Comparison of ENCODE assay signal across 9 mouse cellular contexts in the genomic region with DNA sequence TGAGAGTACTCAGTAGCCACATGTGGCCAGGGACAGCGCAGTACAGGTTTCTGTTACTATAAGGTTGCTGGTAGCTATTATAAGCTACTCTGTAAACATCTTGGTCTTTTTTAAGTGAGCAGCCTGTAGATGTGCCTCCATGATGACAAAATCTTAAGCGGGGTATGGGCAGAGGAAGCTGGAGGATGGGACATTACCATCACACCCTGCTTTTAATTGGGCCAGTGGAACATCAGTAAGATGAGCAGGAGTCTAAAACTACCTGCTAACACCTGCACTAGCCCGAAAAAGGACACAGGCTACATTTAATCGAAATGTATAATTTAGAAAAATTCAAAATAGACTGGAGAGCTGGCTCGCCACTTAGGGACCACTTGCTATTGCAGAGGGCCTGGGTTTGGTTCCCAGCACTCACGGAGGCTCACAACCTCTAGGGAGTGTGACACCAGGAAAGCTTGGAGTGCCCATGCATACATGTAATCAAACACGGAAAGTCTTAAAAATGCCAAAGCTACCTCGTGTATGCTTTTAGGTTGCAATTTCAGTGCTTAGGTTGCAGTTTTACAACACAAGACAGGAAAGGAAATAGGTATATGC. TPM values are rescaled to one million over a fixed set of nuclear protein-coding genes. Genes with fewer than 3 reads are reported as not detected.
DNase-seq lines count a peak whose midpoint lies in the region; ATAC-seq and TF ChIP-seq lines count a peak whose summit lies in the region.
"Had no signal": no experiment of that assay in that cellular context is flagged by ENCODE, and none has a peak within 500 bp of the region (broad histone marks: within the 10 kb centered on the region; RNA-seq: fewer than 3 reads in every experiment).

No protein-coding gene starts in this region.

- no peak overlapping the region for H3K9ac ChIP-seq in kidney, embryonic 14.5 days (ENCODE audit: low read depth, low read length)
- no peak overlapping the region for H3K9ac ChIP-seq in hindbrain, postnatal 0 days (replicated peaks; ENCODE audit: low read length)
- no peak overlapping the region for H3K9ac ChIP-seq in midbrain, embryonic 15.5 days

- WGBS in kidney, embryonic 14.5 days = 88% methylated on average over 8 of the region's 8 CpGs
- WGBS in embryonic facial prominence, embryonic 10.5 days = 85% methylated on average over 8 of the region's 8 CpGs
- WGBS in hindbrain, postnatal 0 days = 86% methylated on average over 8 of the region's 8 CpGs
- WGBS in midbrain, embryonic 15.5 days = 92% methylated on average over 8 of the region's 8 CpGs

- H3K27ac ChIP-seq in kidney, embryonic 14.5 days (ENCODE audit: low read depth, low read length) = no peak overlapping the region
- no peak overlapping the region for H3K27ac ChIP-seq in embryonic facial prominence, embryonic 10.5 days (replicated peaks)
- H3K27ac ChIP-seq in hindbrain, postnatal 0 days = no peak overlapping the region
- no peak overlapping the region for H3K27ac ChIP-seq in midbrain, embryonic 15.5 days

- H3K4me2 ChIP-seq in kidney, embryonic 14.5 days (replicated peaks; ENCODE audit: low read depth, low read length) = peak overlapping the region; percentile 80
- 0 out of 2 replicates have a peak overlapping the region, but pooled peaks have one; percentile 77 for H3K4me2 ChIP-seq in hindbrain, postnatal 0 days (ENCODE audit: low read depth, low read length)
- H3K4me2 ChIP-seq in midbrain, embryonic 15.5 days = peak overlapping the region; percentile 59

- ATAC-seq in kidney, embryonic 14.5 days (ENCODE audit: low FRiP score, low TSS enrichment) = no peak
- ATAC-seq in hindbrain, postnatal 0 days = no peak
- no peak for ATAC-seq in midbrain, embryonic 15.5 days (replicated peaks)

- H3K9me3 ChIP-seq in kidney, embryonic 14.5 days (ENCODE audit: control insufficient read depth, low read length) = no peaks in the 10 kb centered on the region
- no peaks in the 10 kb centered on the region for H3K9me3 ChIP-seq in embryonic facial prominence, embryonic 10.5 days
- H3K9me3 ChIP-seq in hindbrain, postnatal 0 days (ENCODE audit: low read length) = no peaks in the 10 kb centered on the region
- H3K9me3 ChIP-seq in midbrain, embryonic 15.5 days = no peaks in the 10 kb centered on the region

- peak overlapping the region; percentile 93 for H3K4me3 ChIP-seq in kidney, embryonic 14.5 days (ENCODE audit: low read length)
- peak overlapping the region; percentile 68 for H3K4me3 ChIP-seq in embryonic facial prominence, embryonic 10.5 days
- H3K4me3 ChIP-seq in hindbrain, postnatal 0 days (ENCODE audit: low read length) = no peak overlapping the region
- H3K4me3 ChIP-seq in midbrain, embryonic 15.5 days = no peak overlapping the region

- TF ChIP-seq CTCF in hindbrain, postnatal 0 days (IDR thresholded peaks at IDR 0.05; ENCODE audit: low read depth) = no peak

- H3K4me1 ChIP-seq in kidney, embryonic 14.5 days (ENCODE audit: control insufficient read depth, insufficient read depth, low read length) = peaks cover 5% of the 10 kb centered on the region; the same call in 1 of the 2 replicates
- H3K4me1 ChIP-seq in embryonic facial prominence, embryonic 10.5 days = peaks cover 25% of the 10 kb centered on the region
- peaks cover 5% of the 10 kb centered on the region for H3K4me1 ChIP-seq in hindbrain, postnatal 0 days (ENCODE audit: insufficient read depth, low read length)
- H3K4me1 ChIP-seq in midbrain, embryonic 15.5 days = peaks cover 13% of the 10 kb centered on the region

- no peaks in the 10 kb centered on the region for H3K27me3 ChIP-seq in kidney, embryonic 14.5 days (ENCODE audit: control insufficient read depth, insufficient read depth, low read length)
- H3K27me3 ChIP-seq in embryonic facial prominence, embryonic 10.5 days (replicated peaks; ENCODE audit: low read depth, poor library complexity, severe bottlenecking) = no peaks in the 10 kb centered on the region
- H3K27me3 ChIP-seq in hindbrain, postnatal 0 days (ENCODE audit: insufficient read depth, low read length) = no peaks in the 10 kb centered on the region
- no peaks in the 10 kb centered on the region for H3K27me3 ChIP-seq in midbrain, embryonic 15.5 days (replicated peaks)

- DNase-seq in kidney, adult 18-20 months = no peak
- DNase-seq in embryonic facial prominence, embryonic 10.5 days (ENCODE audit: low spot score) = no peak
- no peak for DNase-seq in hindbrain, postnatal 0 days (ENCODE audit: low spot score)
- DNase-seq in spleen, adult 12 weeks (ENCODE audit: low spot score) = no peak
- DNase-seq in cerebellum, adult 9-11 months = no peak
- DNase-seq in frontal cortex, postnatal 36 days (ENCODE audit: low spot score in 2 of 2) = no peak
- DNase-seq: gastrocnemius, postnatal 10 days had no signal

- H3K36me3 ChIP-seq in kidney, embryonic 14.5 days (ENCODE audit: control insufficient read depth, insufficient read depth, low read length) = peaks cover 26% of the 10 kb centered on the region
- peaks cover 50% of the 10 kb centered on the region for H3K36me3 ChIP-seq in embryonic facial prominence, embryonic 10.5 days (replicated peaks)
- H3K36me3 ChIP-seq in hindbrain, postnatal 0 days (ENCODE audit: insufficient read depth, low read length) = no peaks in the 10 kb centered on the region
- peaks cover 10% of the 10 kb centered on the region; the same call in 1 of the 2 replicates for H3K36me3 ChIP-seq in midbrain, embryonic 15.5 days (replicated peaks)

RNA-seq across cellular contexts. Expression of gene Usp46, which starts 26.7 kb away (rescaled TPM):
- 27.6 and 34.5 TPM in 2 replicates for polyA plus RNA-seq in kidney, embryonic 14.5 days (2014; fragmentation: Nextera tagmentation; extraction: Ambion mirVana)
- 41.6 and 43.2 TPM in 2 replicates for polyA plus RNA-seq in embryonic facial prominence, embryonic 10.5 days (2016; fragmentation: Nextera tagmentation; extraction: Ambion mirVana)
- total RNA-seq in hindbrain, postnatal 0 days (2014; rRNA removed) = 52.7 and 65.4 TPM in 2 replicates
- polyA plus RNA-seq in hindbrain, postnatal 0 days (2015; fragmentation: Nextera tagmentation; extraction: Ambion mirVana) = 39.1 and 40.5 TPM in 2 replicates
- polyA plus RNA-seq in midbrain, embryonic 15.5 days (2015; fragmentation: Nextera tagmentation; extraction: Ambion mirVana) = 30.0 and 32.7 TPM in 2 replicates

Comparison
In these comparisons a context has a peak if more than half of its experiments do, and no peak if none do; other contexts are left out.
1. H3K4me3 ChIP-seq: peak in kidney, embryonic 14.5 days (single experiment) and embryonic facial prominence, embryonic 10.5 days (single experiment); none in hindbrain, postnatal 0 days (single experiment) and midbrain, embryonic 15.5 days (single experiment).
2. Peak in every context shown above with its lines, with median percentiles within 50 percentile points of each other: H3K4me2 ChIP-seq.